Mouse (Mus musculus) MEL (cell line): ENCODE data around the gene Tmem169. TPM values are rescaled to one million over a fixed set of nuclear protein-coding genes. Genes with fewer than 3 reads are reported as not detected.

ENCODE experiments used
- DNase-seq: peaks from one replicate; pipeline ENCODE4 v3.0.0; 2011; ENCODE audit warnings: low read depth, low spot score
- H3K27ac ChIP-seq: 2 replicates; pipeline ENCODE4 v1.5.1; 2012; ENCODE audit warnings: low read depth, mild to moderate bottlenecking, control low read depth, low read length, moderate library complexity; ENCODE audit not compliant: control insufficient read depth
- H3K27me3 ChIP-seq, 2 experiments: fragments of 150-350 bp in 1 of 2; sonication (generic) in 1 of 2; 2 replicates each; pipeline ENCODE4 v1.6.1; 2012; ENCODE audit warnings: low read length in 2 of 2, mild to moderate bottlenecking in 2 of 2, improper control_type of control experiment in 1 of 2, moderate library complexity in 1 of 2; ENCODE audit not compliant: insufficient read depth in 2 of 2, control insufficient read depth in 1 of 2
- H3K36me3 ChIP-seq, 2 experiments: 2 replicates each; pipeline ENCODE4 v1.6.1; 2012 to 2014; ENCODE audit warnings: low read length in 2 of 2, improper control_type of control experiment in 1 of 2, inconsistent platforms in 1 of 2, mild to moderate bottlenecking in 1 of 2; ENCODE audit not compliant: insufficient read depth in 2 of 2, control insufficient read depth in 1 of 2
- H3K4me1 ChIP-seq, 2 experiments: fragments of 150-350 bp in 1 of 2; sonication (generic) in 1 of 2; 2 replicates each; pipeline ENCODE4 v1.6.1; 2012; ENCODE audit warnings: low read length in 2 of 2, improper control_type of control experiment in 1 of 2, mild to moderate bottlenecking in 1 of 2; ENCODE audit not compliant: insufficient read depth in 2 of 2, control insufficient read depth in 1 of 2
- H3K4me3 ChIP-seq, 2 experiments: fragments of 150-350 bp in 1 of 2; sonication (generic) in 1 of 2; 2 replicates each; pipeline ENCODE4 v1.5.1; 2012; ENCODE audit warnings: low read depth in 2 of 2, low read length in 2 of 2, mild to moderate bottlenecking in 2 of 2, moderate library complexity in 2 of 2, control low read depth in 1 of 2, improper control_type of control experiment in 1 of 2; ENCODE audit not compliant: control insufficient read depth in 1 of 2, insufficient read depth in 1 of 2
- H3K79me2 ChIP-seq: 2 replicates; pipeline ENCODE4 v1.6.1; 2012; ENCODE audit warnings: mild to moderate bottlenecking, low read length, moderate library complexity; ENCODE audit not compliant: control insufficient read depth, poor library complexity, insufficient read depth
- H3K9ac ChIP-seq: 2 replicates; pipeline ENCODE4 v1.6.1; 2012; ENCODE audit warnings: low read depth, mild to moderate bottlenecking, control low read depth, low read length, moderate library complexity; ENCODE audit not compliant: control insufficient read depth, poor library complexity, severe bottlenecking
- H3K9me3 ChIP-seq: fragments of 150-350 bp; sonication (generic); replicated peaks from 2 replicates; pipeline ENCODE4 v1.6.1; 2012; ENCODE audit warnings: mild to moderate bottlenecking, low read length, improper control_type of control experiment, moderate library complexity; ENCODE audit not compliant: insufficient read depth
- BHLHE40 ChIP-seq: IDR thresholded peaks from 2 replicates; pipeline ENCODE4 v1.6.1; 2012; ENCODE audit warnings: low read depth, mild to moderate bottlenecking, inconsistent platforms, low read length, improper control_type of control experiment, borderline replicate concordance
- CHD1 ChIP-seq: IDR thresholded peaks from 2 replicates; pipeline ENCODE4 v1.6.1; 2012; ENCODE audit warnings: low read depth, mild to moderate bottlenecking, inconsistent platforms, low read length, improper control_type of control experiment
- CTCF ChIP-seq, 3 experiments: IDR thresholded peaks in 2 of 3; conservative IDR thresholded peaks in 1 of 3; 2 replicates each; pipeline ENCODE4 v1.5.1; 2011 to 2012; ENCODE audit warnings: low read length in 3 of 3, low read depth in 2 of 3, mild to moderate bottlenecking in 2 of 3, improper control_type of control experiment in 1 of 3, inconsistent platforms in 1 of 3, mixed read lengths in 1 of 3, moderate library complexity in 1 of 3; ENCODE audit not compliant: control insufficient read depth in 1 of 3, insufficient read depth in 1 of 3, poor library complexity in 1 of 3, severe bottlenecking in 1 of 3
- ELF1 ChIP-seq: IDR thresholded peaks from 2 replicates; pipeline ENCODE4 v1.6.1; 2014; ENCODE audit warnings: low read depth, mild to moderate bottlenecking, inconsistent platforms, low read length, improper control_type of control experiment, moderate library complexity
- ETS1 ChIP-seq: IDR thresholded peaks from 2 replicates; pipeline ENCODE4 v1.6.1; 2012; ENCODE audit warnings: low read depth, mild to moderate bottlenecking, inconsistent platforms, low read length, improper control_type of control experiment, moderate library complexity
- GABPA ChIP-seq: IDR thresholded peaks from 2 replicates; pipeline ENCODE4 v1.6.1; 2012; ENCODE audit warnings: low read depth, mild to moderate bottlenecking, inconsistent platforms, low read length, improper control_type of control experiment, moderate library complexity
- KAT2A ChIP-seq: conservative IDR thresholded peaks from 2 replicates; pipeline ENCODE4 v1.6.1; 2012; ENCODE audit warnings: low read depth, low read length, improper control_type of control experiment, inconsistent platforms
- MAX ChIP-seq: IDR thresholded peaks from 2 replicates; pipeline ENCODE4 v1.6.1; 2011; ENCODE audit warnings: low read length, improper control_type of control experiment
- MXI1 ChIP-seq: IDR thresholded peaks from 2 replicates; pipeline ENCODE4 v1.6.1; 2011; ENCODE audit warnings: mild to moderate bottlenecking, low read depth, low read length, improper control_type of control experiment
- MYB ChIP-seq: IDR thresholded peaks from 2 replicates; pipeline ENCODE4 v1.6.1; 2011; ENCODE audit warnings: mild to moderate bottlenecking, low read depth, low read length, improper control_type of control experiment
- MYC ChIP-seq: IDR thresholded peaks from 2 replicates; pipeline ENCODE4 v1.6.1; 2011; ENCODE audit warnings: low read depth, mild to moderate bottlenecking, low read length, improper control_type of control experiment, moderate library complexity
- NRF1 ChIP-seq: IDR thresholded peaks from 2 replicates; pipeline ENCODE4 v1.6.1; 2014; ENCODE audit warnings: low read depth, mild to moderate bottlenecking, inconsistent platforms, low read length, improper control_type of control experiment, moderate library complexity; ENCODE audit not compliant: poor library complexity, insufficient read depth, severe bottlenecking
- POLR2A ChIP-seq, 2 experiments: IDR thresholded peaks; 2 replicates each; pipeline ENCODE4 v1.6.1; 2011 to 2012; ENCODE audit warnings: low read length in 2 of 2, mild to moderate bottlenecking in 2 of 2, control low read depth in 1 of 2, improper control_type of control experiment in 1 of 2, low read depth in 1 of 2, moderate library complexity in 1 of 2; ENCODE audit not compliant: control insufficient read depth in 1 of 2, insufficient read depth in 1 of 2, poor library complexity in 1 of 2
- POLR2AphosphoS5 ChIP-seq: IDR thresholded peaks from 2 replicates; pipeline ENCODE4 v1.6.1; 2012; ENCODE audit warnings: low read depth, borderline replicate concordance, mild to moderate bottlenecking, inconsistent platforms, low read length, moderate library complexity, mixed read lengths
- RAD21 ChIP-seq: IDR thresholded peaks from 2 replicates; pipeline ENCODE4 v1.6.1; 2011; ENCODE audit warnings: mild to moderate bottlenecking, low read depth, low read length, improper control_type of control experiment
- RCOR1 ChIP-seq: IDR thresholded peaks from 2 replicates; pipeline ENCODE4 v1.6.1; 2012; ENCODE audit warnings: low read depth, mild to moderate bottlenecking, inconsistent platforms, low read length, improper control_type of control experiment
- SIN3A ChIP-seq: IDR thresholded peaks from 2 replicates; pipeline ENCODE4 v1.6.1; 2012; ENCODE audit warnings: low read length, improper control_type of control experiment, inconsistent platforms
- SMC3 ChIP-seq: IDR thresholded peaks from 2 replicates; pipeline ENCODE4 v1.6.1; 2011; ENCODE audit warnings: low read depth, low read length, improper control_type of control experiment
- TBP ChIP-seq: IDR thresholded peaks from 2 replicates; pipeline ENCODE4 v1.8.0; 2011; ENCODE audit warnings: low read depth, low read length, improper control_type of control experiment
- TCF12 ChIP-seq: IDR thresholded peaks from 2 replicates; pipeline ENCODE4 v1.6.1; 2014; ENCODE audit warnings: low read depth, mild to moderate bottlenecking, inconsistent platforms, low read length, improper control_type of control experiment, moderate library complexity
- UBTF ChIP-seq: IDR thresholded peaks from 2 replicates; pipeline ENCODE4 v1.6.1; 2012; ENCODE audit warnings: low read depth, mild to moderate bottlenecking, inconsistent platforms, low read length, improper control_type of control experiment, moderate library complexity, borderline replicate concordance; ENCODE audit not compliant: insufficient read depth
- USF2 ChIP-seq, 2 experiments: IDR thresholded peaks; 2 replicates each; pipeline ENCODE4 v1.6.1; 2011 to 2012; ENCODE audit warnings: improper control_type of control experiment in 2 of 2, low read length in 2 of 2, borderline replicate concordance in 1 of 2, inconsistent platforms in 1 of 2, low read depth in 1 of 2, mild to moderate bottlenecking in 1 of 2; ENCODE audit not compliant: insufficient read depth in 1 of 2
- ZKSCAN1 ChIP-seq: IDR thresholded peaks from 2 replicates; pipeline ENCODE4 v1.6.1; 2012; ENCODE audit warnings: low read depth, mild to moderate bottlenecking, inconsistent platforms, low read length, improper control_type of control experiment, moderate library complexity
- ZNF384 ChIP-seq: IDR thresholded peaks from 2 replicates; pipeline ENCODE4 v1.6.1; 2012; ENCODE audit warnings: low read depth, mild to moderate bottlenecking, inconsistent platforms, low read length, improper control_type of control experiment
- polyA plus RNA-seq, 2 experiments: library from polyadenylated mRNA; stranded (reverse) in 1 of 2; unstranded in 1 of 2; fragments of >175 nt in 1 of 2; fragments of >200 nt in 1 of 2; gene quantifications; 2 replicates each; pipeline versions ENCODE4 v1.2.1 to v1.2.4; 2012; ENCODE audit warnings: low replicate concordance in 2 of 2, low read depth in 1 of 2; ENCODE audit not compliant: insufficient read length in 2 of 2, insufficient read depth in 1 of 2, missing spikeins in 1 of 2
- total RNA-seq: library from RNA; depleted of rRNA; stranded (reverse); fragments of 300-350 nt; gene quantifications from 2 replicates; pipeline ENCODE4 v1.2.3, GENCODE M21; 2012

The Tmem169 gene
- total and polyA plus RNA-seq, 3 experiments, result 0.06 TPM; not detected in 2

DNA sequence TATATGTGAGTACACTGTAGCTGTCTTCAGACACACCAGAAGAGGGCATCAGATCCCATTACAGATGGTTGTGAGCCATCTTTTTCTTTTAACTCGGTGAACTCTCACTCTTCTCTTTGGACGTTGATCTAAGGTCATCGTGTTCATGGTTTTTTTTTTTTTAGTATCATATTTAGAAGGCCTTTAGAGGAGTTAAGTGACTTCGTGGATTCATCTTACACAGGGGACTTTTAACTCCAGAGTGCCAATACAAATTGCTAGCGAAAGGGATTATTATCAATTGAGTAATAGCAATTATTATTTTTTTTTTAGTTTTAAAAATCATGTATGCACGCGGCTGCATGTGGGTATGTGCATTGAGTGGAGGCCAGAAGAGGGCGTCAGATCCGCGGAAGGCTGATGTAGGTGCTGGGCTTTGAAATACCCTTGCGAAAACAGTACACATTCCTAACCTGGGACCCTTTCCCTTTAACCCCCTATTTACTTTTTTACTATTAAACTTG lies 22.6 kb downstream of the Tmem169 start:
- Histone ChIP-seq H3K36me3 (peaks cover 0 to 15% of the 10 kb centered on the region in 2 experiments; a peak in 2 of 4 replicates), H3K79me2 (peaks cover 9% of the 10 kb centered on the region), H3K27ac (peak overlapping the region; percentile 97), H3K4me1 (peaks cover 0 to 7% of the 10 kb centered on the region in 2 experiments; a peak in 3 of 4 replicates), H3K9ac (peak overlapping the region; percentile 89), H3K9me3 (no peaks in the 10 kb centered on the region), H3K27me3 (no peaks in the 10 kb centered on the region; a peak in 1 of 4 replicates), H3K4me3 (peak overlapping the region; percentile 53 to 77)
- TF ChIP-seq SMC3 (0 out of 2 replicates have a peak, but pooled peaks have one; percentile 12), MYB (no peak), UBTF (no peak), RCOR1 (no peak), MAX (peak; percentile 47), NRF1 (no peak), SIN3A (peak; percentile 59), USF2 (IDR thresholded peaks at IDR 0.05; ENCODE audit: borderline replicate concordance in 1 of 2, insufficient read depth in 1 of 2, low read depth in 1 of 2, low read length in 2 of 2) (no peak), TCF12 (no peak), ZNF384 (peak; percentile 86), GABPA (no peak), ETS1 (peak; percentile 30; the same call in 1 of the 2 replicates), MYC (0 out of 2 replicates have a peak, but pooled peaks have one; percentile 74), KAT2A (no peak), POLR2AphosphoS5 (no peak), MXI1 (no peak), CHD1 (0 out of 2 replicates have a peak, but pooled peaks have one; percentile 92), TBP (no peak), ZKSCAN1 (no peak), POLR2A (IDR thresholded peaks at IDR 0.05; ENCODE audit: control insufficient read depth in 1 of 2, insufficient read depth in 1 of 2, low read depth in 1 of 2, low read length in 2 of 2, poor library complexity in 1 of 2) (no peak), CTCF (IDR thresholded peaks at IDR 0.05 in 2 of 3, conservative IDR thresholded peaks at IDR 0.05 in 1 of 3; ENCODE audit: control insufficient read depth in 1 of 3, insufficient read depth in 1 of 3, low read depth in 2 of 3, low read length in 3 of 3, poor library complexity in 1 of 3, severe bottlenecking in 1 of 3) (peak; percentile 28 to 66 (median 53)), RAD21 (peak; percentile 6; the same call in 1 of the 2 replicates), ELF1 (no peak), BHLHE40 (no peak)
- peak; percentile 81 for DNase-seq
